ENCODE assay signal across 21 mouse cellular contexts in the genomic region with DNA sequence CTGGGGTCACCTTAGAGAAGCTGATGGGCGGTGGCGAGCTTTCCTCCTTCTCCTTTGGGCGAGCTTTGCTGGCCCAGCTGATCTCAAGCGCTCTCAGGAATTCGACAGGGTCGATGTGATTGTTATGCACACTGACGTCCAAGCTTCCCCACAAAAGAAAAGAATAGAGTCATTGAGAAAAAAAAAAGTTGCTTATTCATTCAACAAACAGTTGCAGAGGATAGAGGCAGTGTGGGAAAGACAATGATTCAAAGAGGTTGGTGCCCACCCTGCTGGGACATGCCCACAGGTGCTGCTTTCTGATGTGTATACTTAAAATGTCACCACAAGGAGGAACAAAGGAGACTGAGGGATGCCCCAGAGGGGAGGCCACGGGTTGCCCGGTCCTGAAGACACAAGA.
DNase-seq lines count a peak whose midpoint lies in the region; ATAC-seq lines count a peak whose summit lies in the region.
"Had no signal": no experiment of that assay in that cellular context is flagged by ENCODE, and none has a peak within 500 bp of the region (broad histone marks: within the 10 kb centered on the region; RNA-seq: fewer than 3 reads in every experiment).

No protein-coding gene starts in this region.

- H3K27ac ChIP-seq in forebrain, embryonic 15.5 days (replicated peaks), result peak overlapping the region; percentile 73
- H3K27ac ChIP-seq in forebrain, embryonic 14.5 days (ENCODE audit: low read depth, low read length), result no peak overlapping the region
- no peak overlapping the region for H3K27ac ChIP-seq in midbrain, embryonic 13.5 days
- no peak overlapping the region for H3K27ac ChIP-seq in midbrain, embryonic 11.5 days (ENCODE audit: low read depth, low read length)
- H3K27ac ChIP-seq: forebrain, embryonic 10.5 days; gastrocnemius, adult 2 months; hindbrain, embryonic 12.5 days; hindbrain, embryonic 15.5 days; intestine, embryonic 15.5 days had no signal

- H3K4me3 ChIP-seq in forebrain, embryonic 15.5 days, result no peak overlapping the region
- no peak overlapping the region for H3K4me3 ChIP-seq in forebrain, embryonic 14.5 days (ENCODE audit: low read depth, low read length)
- no peak overlapping the region for H3K4me3 ChIP-seq in midbrain, embryonic 13.5 days (replicated peaks)
- H3K4me3 ChIP-seq in midbrain, embryonic 11.5 days (ENCODE audit: low read depth, low read length), result no peak overlapping the region
- H3K4me3 ChIP-seq: forebrain, embryonic 10.5 days; gastrocnemius, adult 2 months; hindbrain, embryonic 12.5 days; hindbrain, embryonic 15.5 days; intestine, embryonic 15.5 days had no signal

- no peak overlapping the region for H3K9ac ChIP-seq in forebrain, embryonic 15.5 days (replicated peaks)
- no peak overlapping the region for H3K9ac ChIP-seq in forebrain, embryonic 14.5 days (ENCODE audit: low read length)
- H3K9ac ChIP-seq in midbrain, embryonic 13.5 days (replicated peaks), result no peak overlapping the region
- no peak overlapping the region for H3K9ac ChIP-seq in midbrain, embryonic 11.5 days (ENCODE audit: low read length)
- H3K9ac ChIP-seq: forebrain, postnatal 0 days; hindbrain, embryonic 12.5 days; hindbrain, embryonic 15.5 days; intestine, embryonic 15.5 days had no signal

- intact Hi-C loops in left cerebral cortex, postnatal 36 days (cut with DNase I), result no loop called here

- 23% methylated on average over 9 of the region's 9 CpGs for WGBS in forebrain, embryonic 15.5 days
- 24% methylated on average over 9 of the region's 9 CpGs for WGBS in forebrain, embryonic 14.5 days
- 21% methylated on average over 9 of the region's 9 CpGs for WGBS in midbrain, embryonic 13.5 days
- WGBS in midbrain, embryonic 11.5 days, result 30% methylated on average over 9 of the region's 9 CpGs

- H3K4me2 ChIP-seq in forebrain, embryonic 15.5 days (replicated peaks), result no peak overlapping the region
- no peak overlapping the region for H3K4me2 ChIP-seq in forebrain, embryonic 14.5 days (ENCODE audit: low read length)
- no peak overlapping the region for H3K4me2 ChIP-seq in midbrain, embryonic 13.5 days (replicated peaks)
- H3K4me2 ChIP-seq in midbrain, embryonic 11.5 days, result no peak overlapping the region
- H3K4me2 ChIP-seq: heart, embryonic 11.5 days; hindbrain, embryonic 12.5 days; hindbrain, embryonic 15.5 days; intestine, embryonic 15.5 days had no signal

- no peak for DNase-seq in forebrain, embryonic 14.5 days (ENCODE audit: low spot score)
- DNase-seq in midbrain, embryonic 11.5 days (ENCODE audit: low spot score, missing footprints), result no peak
- peak; percentile 74 for DNase-seq in ZHBTc4 (ENCODE audit: low read depth, low spot score)
- no peak for DNase-seq in left cerebral cortex, postnatal 36 days (ENCODE audit: low spot score in 2 of 2)
- DNase-seq: adrenal gland, adult 8-10 months; adrenal gland, postnatal 25 days; cerebellum, adult 18-20 months; cerebellum, adult 9-10 months; cerebellum, postnatal 14 days; forebrain, postnatal 0 days; gastrocnemius, adult 2 months; gastrocnemius, postnatal 14 days; heart, adult 11 months; kidney, adult 11 months had no signal

- H3K9me3 ChIP-seq in forebrain, embryonic 15.5 days, result no peaks in the 10 kb centered on the region
- H3K9me3 ChIP-seq in forebrain, embryonic 14.5 days (replicated peaks; ENCODE audit: control insufficient read depth, low read length), result no peaks in the 10 kb centered on the region
- no peaks in the 10 kb centered on the region for H3K9me3 ChIP-seq in midbrain, embryonic 13.5 days
- H3K9me3 ChIP-seq in midbrain, embryonic 11.5 days (ENCODE audit: control insufficient read depth, low read length), result no peaks in the 10 kb centered on the region
- H3K9me3 ChIP-seq: forebrain, embryonic 10.5 days; hindbrain, embryonic 12.5 days; hindbrain, embryonic 15.5 days; intestine, embryonic 15.5 days had no signal

- H3K4me1 ChIP-seq in forebrain, embryonic 15.5 days, result peaks cover 29% of the 10 kb centered on the region
- peaks cover 11% of the 10 kb centered on the region; the same call in 1 of the 2 replicates for H3K4me1 ChIP-seq in forebrain, embryonic 14.5 days (ENCODE audit: control insufficient read depth, insufficient read depth, low read length)
- H3K4me1 ChIP-seq in midbrain, embryonic 13.5 days (replicated peaks), result peaks cover 17% of the 10 kb centered on the region
- H3K4me1 ChIP-seq in midbrain, embryonic 11.5 days (ENCODE audit: control insufficient read depth, insufficient read depth, low read length), result peaks cover 6% of the 10 kb centered on the region; the same call in 1 of the 2 replicates
- H3K4me1 ChIP-seq: hindbrain, embryonic 12.5 days; intestine, embryonic 15.5 days had no signal

- H3K36me3 ChIP-seq in forebrain, embryonic 15.5 days, result no peaks in the 10 kb centered on the region
- H3K36me3 ChIP-seq in forebrain, embryonic 14.5 days (ENCODE audit: control insufficient read depth, insufficient read depth, low read length), result no peaks in the 10 kb centered on the region
- no peaks in the 10 kb centered on the region for H3K36me3 ChIP-seq in midbrain, embryonic 13.5 days
- no peaks in the 10 kb centered on the region for H3K36me3 ChIP-seq in midbrain, embryonic 11.5 days (ENCODE audit: control insufficient read depth, insufficient read depth, low read length)
- H3K36me3 ChIP-seq: forebrain, embryonic 10.5 days; hindbrain, embryonic 12.5 days; hindbrain, embryonic 15.5 days; intestine, embryonic 15.5 days had no signal

- no peak for ATAC-seq in forebrain, embryonic 15.5 days (replicated peaks)
- ATAC-seq in forebrain, embryonic 14.5 days, result no peak
- ATAC-seq in midbrain, embryonic 13.5 days, result 0 out of 2 replicates have a peak, but pooled peaks have one; percentile 19
- ATAC-seq in midbrain, embryonic 11.5 days (ENCODE audit: low FRiP score), result no peak
- ATAC-seq: forebrain, postnatal 0 days; intestine, embryonic 15.5 days had no signal

- no peaks in the 10 kb centered on the region for H3K27me3 ChIP-seq in forebrain, embryonic 15.5 days
- H3K27me3 ChIP-seq in forebrain, embryonic 14.5 days (replicated peaks; ENCODE audit: control insufficient read depth, insufficient read depth, low read length), result no peaks in the 10 kb centered on the region
- H3K27me3 ChIP-seq in midbrain, embryonic 13.5 days, result peaks cover 5% of the 10 kb centered on the region; the same call in 1 of the 2 replicates
- H3K27me3 ChIP-seq in midbrain, embryonic 11.5 days (ENCODE audit: control insufficient read depth, insufficient read depth, low read length), result no peaks in the 10 kb centered on the region
- H3K27me3 ChIP-seq: hindbrain, embryonic 15.5 days; intestine, embryonic 15.5 days had no signal
